Mouse (Mus musculus) small intestine, adult 2 months (tissue): ENCODE measurements around the gene Mta2.

ENCODE experiments used
- CTCF ChIP-seq: fragments of 200-500 bp; IDR thresholded peaks from 2 replicates; pipeline ENCODE4 v1.5.1; 2012; ENCODE audit warnings: low read depth, mild to moderate bottlenecking, control low read depth, inconsistent platforms, low read length, moderate library complexity, mixed read lengths; ENCODE audit not compliant: insufficient replicate concordance, insufficient read length; ENCODE audit errors: extremely low read depth
- POLR2A ChIP-seq: fragments of 200-500 bp; IDR thresholded peaks from 2 replicates; pipeline ENCODE4 v1.6.1; 2012; ENCODE audit warnings: low read depth, mild to moderate bottlenecking, control low read depth, inconsistent platforms, low read length, moderate library complexity

DNA sequence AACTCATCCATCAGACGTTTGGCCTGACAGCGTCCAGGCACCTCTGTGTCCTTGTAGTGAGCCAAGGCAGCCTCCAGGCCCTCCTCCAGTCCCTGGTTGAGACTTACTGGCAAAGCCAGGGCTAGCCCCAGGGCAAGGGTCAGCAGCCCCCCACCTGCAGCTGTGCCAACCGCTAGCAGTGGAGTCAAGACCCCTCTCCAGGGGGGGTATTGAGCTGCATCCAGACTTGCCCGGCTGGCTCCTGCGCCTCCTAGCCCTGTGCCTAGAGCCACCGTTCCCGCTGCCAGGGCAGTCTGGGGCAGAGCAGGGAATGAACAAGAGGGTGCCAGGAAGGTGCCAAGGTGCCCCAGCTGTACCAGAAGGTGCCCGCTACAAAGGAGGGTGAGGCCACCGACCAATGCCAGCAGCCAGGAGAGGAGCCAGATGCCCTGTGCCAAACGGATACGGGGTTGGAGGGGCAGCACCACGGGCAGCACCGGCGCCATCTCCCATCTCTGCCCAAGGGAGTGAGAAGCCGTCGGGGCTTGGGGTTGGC lies 12.9 kb upstream of the Mta2 start:
- TF ChIP-seq CTCF, result no peak
- TF ChIP-seq POLR2A, result no peak
